Mouse (Mus musculus) ES-E14 (cell line): Measurements from ENCODE around the gene Olfr1368. TPM values are rescaled to one million over a fixed set of nuclear protein-coding genes. Genes with fewer than 3 reads are reported as not detected.

Source experiments
- DNase-seq: peaks from one replicate; pipeline ENCODE4 v3.0.0-alpha.2; 2013; ENCODE audit warnings: low read depth, low spot score
- H3K27ac ChIP-seq: 2 replicates; pipeline ENCODE4 v1.5.1; 2012; ENCODE audit warnings: low read depth, mild to moderate bottlenecking, low read length, moderate library complexity, mixed read lengths; ENCODE audit not compliant: poor library complexity, insufficient read depth, severe bottlenecking
- H3K36me3 ChIP-seq: 2 replicates; pipeline ENCODE4 v1.6.1; 2012; ENCODE audit warnings: mild to moderate bottlenecking, low read length, moderate library complexity, mixed read lengths; ENCODE audit not compliant: control insufficient read depth, poor library complexity, insufficient read depth, severe bottlenecking
- H3K4me1 ChIP-seq, 2 experiments: fragments of 150-350 bp in 1 of 2; sonication (generic) in 1 of 2; 2 replicates each; pipeline ENCODE4 v1.6.1; 2012; ENCODE audit warnings: low read length in 2 of 2, mild to moderate bottlenecking in 1 of 2, mixed read lengths in 1 of 2; ENCODE audit not compliant: control insufficient read depth in 2 of 2, insufficient read depth in 2 of 2, poor library complexity in 1 of 2
- H3K4me3 ChIP-seq, 2 experiments: fragments of 150-350 bp in 1 of 2; sonication (generic) in 1 of 2; 2 replicates each; pipeline ENCODE4 v1.5.1; 2012; ENCODE audit warnings: low read length in 2 of 2, low read depth in 1 of 2, mild to moderate bottlenecking in 1 of 2, mixed read lengths in 1 of 2; ENCODE audit not compliant: insufficient read depth in 1 of 2, poor library complexity in 1 of 2, severe bottlenecking in 1 of 2
- H3K9ac ChIP-seq: 2 replicates; pipeline ENCODE4 v1.6.1; 2012; ENCODE audit warnings: low read depth, mild to moderate bottlenecking, low read length, mixed read lengths; ENCODE audit not compliant: poor library complexity, insufficient read depth, severe bottlenecking
- H3K9me3 ChIP-seq: fragments of 150-350 bp; sonication (generic); 2 replicates; pipeline ENCODE4 v1.6.1; 2012; ENCODE audit warnings: low read depth, mild to moderate bottlenecking, low read length; ENCODE audit not compliant: control insufficient read depth, insufficient read depth
- CHD2 ChIP-seq: IDR thresholded peaks from 2 replicates; pipeline ENCODE4 v1.6.1; 2014; ENCODE audit warnings: mild to moderate bottlenecking, low read depth, low read length, inconsistent platforms
- HCFC1 ChIP-seq: IDR thresholded peaks from 2 replicates; pipeline ENCODE4 v1.6.1; 2012; ENCODE audit warnings: low read length, inconsistent platforms, borderline replicate concordance; ENCODE audit not compliant: insufficient read depth
- MAFK ChIP-seq: IDR thresholded peaks from 2 replicates; pipeline ENCODE4 v1.6.1; 2014; ENCODE audit warnings: mild to moderate bottlenecking, low read depth, low read length, inconsistent platforms; ENCODE audit not compliant: insufficient read depth
- ZC3H11A ChIP-seq: IDR thresholded peaks from 2 replicates; pipeline ENCODE4 v1.6.1; 2012; ENCODE audit warnings: low read depth, mild to moderate bottlenecking, inconsistent platforms, low read length, borderline replicate concordance
- ZNF384 ChIP-seq: IDR thresholded peaks from 2 replicates; pipeline ENCODE4 v1.6.1; 2012; ENCODE audit warnings: low read depth, low read length, inconsistent platforms
- in situ Hi-C, 2 experiments: fragments of 600-800 bp; cut with MboI; formaldehyde crosslinking; loops; one replicate each; pipeline ENCODE4 v1.15.1; 2025; ENCODE audit warnings: low sequenced_read_pairs in 2 of 2, inconsistent platforms in 1 of 2; ENCODE audit not compliant: unreplicated experiment in 2 of 2
- total RNA-seq: library from RNA; depleted of rRNA; stranded (reverse); fragments of 300-350 nt; gene quantifications from 2 replicates; pipeline ENCODE4 v1.2.3, GENCODE M21; 2012

Olfr1368 gene
- total RNA-seq, 1 experiment: not detected

GRCm38 (mm10) chr13:21169121-21169656, 23.5 kb upstream of the Olfr1368 start:
- no peak for DNase-seq
- Histone ChIP-seq H3K27ac (no peak overlapping the region), H3K9ac (no peak overlapping the region), H3K4me3 (peak overlapping the region; percentile 68), H3K4me1 (peaks cover 0 to 6% of the 10 kb centered on the region in 2 experiments; a peak in 1 of 4 replicates), H3K9me3 (no peaks in the 10 kb centered on the region), H3K36me3 (no peaks in the 10 kb centered on the region)
- in situ Hi-C loops: loop anchor here in 1 of 2 experiments (10.0 to 25.0 kb wide), 3 partner anchors 66 to 756 kb away; partner anchors contain the start of genes Hist1h2ai, Hist1h2bl, Hist1h2bm and Hist1h3h
- TF ChIP-seq ZC3H11A (no peak), CHD2 (no peak), ZNF384 (no peak; the same call in 1 of the 2 replicates)

- TF ChIP-seq MAFK: no peak
- no peak for TF ChIP-seq CHD2
- no peak for TF ChIP-seq ZNF384
- TF ChIP-seq HCFC1: no peak
- no peak for TF ChIP-seq ZC3H11A
- Histone ChIP-seq H3K36me3 (no peaks in the 10 kb centered on the region), H3K4me3 (peak overlapping the region; percentile 68), H3K9ac (peak overlapping the region; percentile 16), H3K27ac (no peak overlapping the region), H3K9me3 (no peaks in the 10 kb centered on the region), H3K4me1 (peaks cover 0 to 6% of the 10 kb centered on the region in 2 experiments; a peak in 1 of 4 replicates)
- in situ Hi-C loops: loop anchor here in 1 of 2 experiments (10.0 to 25.0 kb wide), 3 partner anchors 66 to 756 kb away; partner anchors contain the start of genes Hist1h2ai, Hist1h2bl, Hist1h2bm and Hist1h3h
- DNase-seq: no peak
Measured at GRCm38 (mm10) chr13:21168371-21169011, 22.8 kb upstream of the Olfr1368 start.

GRCm38 (mm10) chr13:21167910-21168300, 22.2 kb upstream of the Olfr1368 start:
- no peak for DNase-seq
- in situ Hi-C loops: loop anchor here in 1 of 2 experiments (10.0 to 25.0 kb wide), 3 partner anchors 67 to 757 kb away; partner anchors contain the start of genes Hist1h2ai, Hist1h2bl, Hist1h2bm and Hist1h3h

GRCm38 (mm10) chr13:21166936-21167909, 21.6 kb upstream of the Olfr1368 start:
- Histone ChIP-seq H3K4me1 (peaks cover 0 to 8% of the 10 kb centered on the region in 2 experiments; a peak in 1 of 4 replicates), H3K4me3 (peak overlapping the region; percentile 72 to 76), H3K9me3 (no peaks in the 10 kb centered on the region), H3K36me3 (no peaks in the 10 kb centered on the region), H3K27ac (no peak overlapping the region), H3K9ac (no peak overlapping the region; the same call in 1 of the 2 replicates)
- no peak for DNase-seq
- TF ChIP-seq CHD2 (no peak), HCFC1 (no peak), MAFK (peak; percentile 85)
- in situ Hi-C loops: loop anchor here in 1 of 2 experiments (10.0 to 25.0 kb wide), 3 partner anchors 68 to 758 kb away; partner anchors contain the start of genes Hist1h2ai, Hist1h2bl, Hist1h2bm and Hist1h3h

More at GRCm38 (mm10) chr13:21167910-21168300, 22.2 kb upstream of the Olfr1368 start:
- Histone ChIP-seq H3K4me1 (peaks cover 0 to 6% of the 10 kb centered on the region in 2 experiments; a peak in 1 of 4 replicates), H3K9ac (no peak overlapping the region), H3K27ac (no peak overlapping the region), H3K36me3 (no peaks in the 10 kb centered on the region), H3K9me3 (no peaks in the 10 kb centered on the region), H3K4me3 (peak overlapping the region; percentile 72 to 76)
- TF ChIP-seq HCFC1 (no peak), ZNF384 (peak; percentile 96), MAFK (peak; percentile 92)
